Mouse (Mus musculus): ENCODE results near the gene Olfr178. TPM values are rescaled to one million over a fixed set of nuclear protein-coding genes. Genes with fewer than 3 reads are reported as not detected.

Olfr178 gene
- not detected for total RNA-seq (2021)

GRCm38 (mm10) chr16:58891963-58892362, at the start of gene Olfr178:
Olfr178 (minus strand) TSS chr16:58892063.
- intact Hi-C loops (cut with DNase I): no loop called here
- no peak for DNase-seq (ENCODE audit: low spot score in 2 of 2)

GRCm38 (mm10) chr16:58929292-58929691, 37.4 kb upstream of the Olfr178 start, which contains the start of gene Olfr180:
Olfr180 (minus strand) TSS chr16:58929392.
- intact Hi-C loops (cut with DNase I): no loop called here
- DNase-seq (ENCODE audit: low spot score in 2 of 2): no peak

DNA sequence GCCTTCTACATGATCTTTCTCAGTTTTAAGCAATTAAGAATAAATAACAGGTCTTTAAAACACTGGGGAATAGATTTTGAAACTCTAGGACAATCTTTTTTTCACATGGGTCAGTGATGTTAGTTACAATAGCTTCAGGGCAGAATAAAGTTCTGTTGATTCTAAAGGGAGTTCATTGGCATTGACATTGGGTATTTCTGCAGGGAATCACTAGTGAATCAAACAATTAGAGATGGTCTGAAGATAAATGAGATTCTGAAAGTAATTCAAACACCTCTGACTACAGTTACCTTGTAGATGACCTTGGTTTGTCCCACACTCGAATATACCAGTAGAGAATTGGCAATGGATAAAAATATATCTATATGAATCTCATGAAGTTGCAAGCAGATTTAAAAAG, 36.8 kb upstream of the Olfr178 start, which contains the start of gene Olfr181:
Gene Olfr181, minus strand, starts transcription at position 101 of the 400 bp plus-strand sequence.
- DNase-seq (ENCODE audit: low spot score in 2 of 2): no peak
- intact Hi-C loops (cut with DNase I): no loop called here

- peak; percentile 1 to 24 for DNase-seq (ENCODE audit: low spot score in 2 of 2)
- intact Hi-C loops (cut with DNase I): no loop called here
Observed at GRCm38 (mm10) chr16:58884416-58884815, 7.4 kb downstream of the Olfr178 start.

GRCm38 (mm10) chr16:58874668-58875067, 17.2 kb downstream of the Olfr178 start, which contains the start of gene Olfr177:
Olfr177 (minus strand) TSS chr16:58874768.
- DNase-seq (ENCODE audit: low spot score in 2 of 2): no peak
- intact Hi-C loops (cut with DNase I): no loop called here

DNA sequence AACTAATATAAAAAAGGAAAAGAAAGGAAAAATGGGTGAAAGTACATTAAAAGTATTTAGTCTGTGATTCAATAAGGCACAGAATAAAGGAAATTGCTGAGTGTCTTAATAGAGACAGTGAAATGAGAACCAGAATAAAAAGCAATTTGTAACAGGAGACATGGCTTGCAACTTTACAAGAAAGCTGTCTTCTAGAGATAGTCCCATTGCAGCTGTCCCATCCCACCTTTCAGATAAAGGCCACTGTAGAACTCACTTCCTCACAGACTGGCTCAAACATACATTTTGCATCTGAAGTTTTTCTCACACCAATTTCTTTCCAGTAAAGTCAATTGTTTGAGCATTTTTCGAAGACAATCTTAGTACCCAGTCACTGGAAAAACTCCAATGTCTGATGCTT, 30.4 kb downstream of the Olfr178 start:
- DNase-seq (ENCODE audit: low spot score in 2 of 2): no peak
- intact Hi-C loops (cut with DNase I): no loop called here

- intact Hi-C loops (cut with DNase I): no loop called here
Observed at GRCm38 (mm10) chr16:58860032-58860737, 31.7 kb downstream of the Olfr178 start.

More at GRCm38 (mm10) chr16:58860032-58860737, 31.7 kb downstream of the Olfr178 start:
- DNase-seq (ENCODE audit: low spot score in 2 of 2): no peak

Other genes with a start within 250 kb of the Olfr178 start
- 10 to 100 TPM; 40.2 to 40.4 TPM for gene Cpox, start 221.8 kb downstream of the Olfr178 start, total RNA-seq (2021)
- gene Gpr15, start 173.0 kb downstream of the Olfr178 start, total RNA-seq (2021): not detected
- 100 to 1,000 TPM in 1 of 2 experiments, 10 to 100 TPM in 1; 96.8 to 103 TPM for gene Cldnd1, start 164.2 kb downstream of the Olfr178 start, total RNA-seq (2021)
- not detected for gene Olfr172, start 128.9 kb downstream of the Olfr178 start, total RNA-seq (2021)
- gene Olfr173, start 91.8 kb downstream of the Olfr178 start, total RNA-seq (2021): not detected
- not detected for gene Olfr175-ps1, start 65.3 kb downstream of the Olfr178 start, total RNA-seq (2021)
- gene Olfr177, start 17.3 kb downstream of the Olfr178 start, total RNA-seq (2021): not detected
- gene Olfr181, start 36.7 kb upstream of the Olfr178 start, total RNA-seq (2021): not detected
- not detected for gene Olfr180, start 37.3 kb upstream of the Olfr178 start, total RNA-seq (2021)
- not detected for gene Olfr183, start 103.3 kb upstream of the Olfr178 start, total RNA-seq (2021)
- not detected for gene Olfr186, start 138.2 kb upstream of the Olfr178 start, total RNA-seq (2021)
- not detected for gene Olfr187, start 147.7 kb upstream of the Olfr178 start, total RNA-seq (2021)
- gene Olfr190, start 185.9 kb upstream of the Olfr178 start, total RNA-seq (2021): not detected
- gene Olfr191, start 197.8 kb upstream of the Olfr178 start, total RNA-seq (2021): not detected
- not detected for gene Olfr193, start 219.8 kb upstream of the Olfr178 start, total RNA-seq (2021)
- not detected for gene Olfr194, start 229.0 kb upstream of the Olfr178 start, total RNA-seq (2021)